Mouse (Mus musculus) cerebellum, adult 2 months (tissue): ENCODE results near the gene Ppp1r13b.

ENCODE experiments used
- CTCF ChIP-seq: fragments of 200-500 bp; IDR thresholded peaks from 2 replicates; pipeline ENCODE4 v1.5.1; 2011; ENCODE audit warnings: low read depth, mild to moderate bottlenecking, control low read depth, low read length, moderate library complexity, borderline replicate concordance; ENCODE audit not compliant: insufficient read depth
- POLR2A ChIP-seq: fragments of 200-500 bp; IDR thresholded peaks from 2 replicates; pipeline ENCODE4 v1.6.1; 2011; ENCODE audit warnings: low read length, control low read depth, borderline replicate concordance; ENCODE audit not compliant: insufficient read depth

- TF ChIP-seq CTCF (no peak), POLR2A (no peak)
These were observed 5.4 kb downstream of the Ppp1r13b start for GRCm38 (mm10) chr12:111902488-111902887.
